ENCODE assay signal across 15 mouse cellular contexts in the genomic region with DNA sequence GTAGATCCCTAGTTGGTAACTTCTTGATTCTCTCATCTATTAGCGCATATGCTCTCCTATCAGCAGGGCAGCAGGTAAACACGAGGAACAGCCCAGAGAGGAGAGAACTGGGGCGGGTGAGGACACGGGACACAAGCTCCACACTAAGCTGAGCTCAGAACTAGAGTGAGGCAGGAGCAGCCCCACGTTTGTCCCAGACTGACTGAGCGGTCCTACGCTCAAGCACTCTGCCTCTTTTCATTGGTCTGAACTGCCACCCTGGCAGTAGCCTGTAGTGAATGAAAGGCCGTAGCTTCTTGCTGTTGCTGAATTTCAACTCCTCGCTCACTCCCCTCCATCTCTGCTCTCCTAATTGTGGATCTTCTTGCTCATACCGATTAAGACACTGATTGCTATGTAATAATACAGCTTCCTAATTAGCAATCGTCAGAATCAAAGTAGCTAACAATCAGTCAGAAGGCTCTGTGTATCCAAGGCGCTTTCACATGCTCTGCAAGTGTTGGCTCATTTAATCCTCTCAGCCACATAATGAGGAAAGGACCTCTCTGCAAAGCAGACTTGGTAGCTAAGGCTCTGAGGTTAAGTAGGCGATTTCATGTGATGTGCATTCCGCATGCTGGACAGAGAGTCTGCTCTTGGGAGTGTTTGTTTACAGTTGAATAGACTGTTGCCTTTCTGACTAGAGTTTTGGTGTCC.
DNase-seq lines count a peak whose midpoint lies in the region; ATAC-seq lines count a peak whose summit lies in the region.
"Had no signal": no experiment of that assay in that cellular context is flagged by ENCODE, and none has a peak within 500 bp of the region (broad histone marks: within the 10 kb centered on the region; RNA-seq: fewer than 3 reads in every experiment).

No protein-coding gene starts in this region.

- ATAC-seq in hindbrain, embryonic 13.5 days (ENCODE audit: low FRiP score): peak; percentile 73
- ATAC-seq in forebrain, embryonic 16.5 days: peak; percentile 81
- peak; percentile 71 for ATAC-seq in midbrain, embryonic 13.5 days
- ATAC-seq: liver, embryonic 12.5 days had no signal

- WGBS in hindbrain, embryonic 13.5 days: 71% methylated on average over 14 of the region's 14 CpGs
- WGBS in hindbrain, embryonic 10.5 days: 78% methylated on average over 14 of the region's 14 CpGs
- WGBS in forebrain, embryonic 16.5 days: 12% methylated on average over 14 of the region's 14 CpGs
- WGBS in midbrain, embryonic 13.5 days: 56% methylated on average over 14 of the region's 14 CpGs

- intact Hi-C loops in left cerebral cortex, postnatal 36 days (cut with DNase I): loop anchor here (5.0 kb wide), 1 partner anchor 85 kb away; the partner anchor contains the start of gene Gpr158

- H3K27ac ChIP-seq in hindbrain, embryonic 13.5 days: no peak overlapping the region; the same call in none of the 2 replicates
- H3K27ac ChIP-seq in hindbrain, embryonic 10.5 days: no peak overlapping the region
- H3K27ac ChIP-seq in forebrain, embryonic 16.5 days (ENCODE audit: low read length): no peak overlapping the region
- H3K27ac ChIP-seq in midbrain, embryonic 13.5 days: no peak overlapping the region
- H3K27ac ChIP-seq: embryonic facial prominence, embryonic 15.5 days; liver, embryonic 12.5 days had no signal

- H3K9me3 ChIP-seq in hindbrain, embryonic 13.5 days: no peaks in the 10 kb centered on the region
- H3K9me3 ChIP-seq in hindbrain, embryonic 10.5 days: no peaks in the 10 kb centered on the region
- no peaks in the 10 kb centered on the region for H3K9me3 ChIP-seq in forebrain, embryonic 16.5 days (ENCODE audit: control insufficient read depth, low read length)
- 0 out of 2 replicates have a peak, but pooled peaks cover 3% of the 10 kb centered on the region for H3K9me3 ChIP-seq in midbrain, embryonic 13.5 days
- H3K9me3 ChIP-seq: embryonic facial prominence, embryonic 15.5 days; liver, embryonic 12.5 days had no signal

- H3K27me3 ChIP-seq in hindbrain, embryonic 13.5 days: no peaks in the 10 kb centered on the region
- no peaks in the 10 kb centered on the region for H3K27me3 ChIP-seq in hindbrain, embryonic 10.5 days (ENCODE audit: insufficient read depth, poor library complexity, severe bottlenecking)
- no peaks in the 10 kb centered on the region for H3K27me3 ChIP-seq in forebrain, embryonic 16.5 days (replicated peaks; ENCODE audit: control insufficient read depth, insufficient read depth, low read length)
- no peaks in the 10 kb centered on the region for H3K27me3 ChIP-seq in midbrain, embryonic 13.5 days
- H3K27me3 ChIP-seq: embryonic facial prominence, embryonic 15.5 days; liver, embryonic 12.5 days had no signal

- H3K4me3 ChIP-seq in hindbrain, embryonic 13.5 days: no peak overlapping the region
- H3K4me3 ChIP-seq in hindbrain, embryonic 10.5 days: no peak overlapping the region
- H3K4me3 ChIP-seq in forebrain, embryonic 16.5 days (replicated peaks; ENCODE audit: low read length): no peak overlapping the region
- no peak overlapping the region for H3K4me3 ChIP-seq in midbrain, embryonic 13.5 days (replicated peaks)
- H3K4me3 ChIP-seq: embryonic facial prominence, embryonic 15.5 days; liver, embryonic 12.5 days had no signal

- peak overlapping the region; percentile 13; the same call in 1 of the 2 replicates for H3K9ac ChIP-seq in hindbrain, embryonic 13.5 days
- no peak overlapping the region for H3K9ac ChIP-seq in forebrain, embryonic 16.5 days (replicated peaks; ENCODE audit: low read depth, low read length)
- no peak overlapping the region for H3K9ac ChIP-seq in midbrain, embryonic 13.5 days (replicated peaks)
- H3K9ac ChIP-seq: embryonic facial prominence, embryonic 15.5 days; liver, embryonic 12.5 days had no signal

- H3K36me3 ChIP-seq in hindbrain, embryonic 13.5 days: no peaks in the 10 kb centered on the region
- no peaks in the 10 kb centered on the region for H3K36me3 ChIP-seq in hindbrain, embryonic 10.5 days
- no peaks in the 10 kb centered on the region for H3K36me3 ChIP-seq in forebrain, embryonic 16.5 days (ENCODE audit: control insufficient read depth, insufficient read depth)
- no peaks in the 10 kb centered on the region for H3K36me3 ChIP-seq in midbrain, embryonic 13.5 days
- H3K36me3 ChIP-seq: embryonic facial prominence, embryonic 15.5 days; liver, embryonic 12.5 days had no signal

- no peak for DNase-seq in hindbrain, embryonic 10.5 days (ENCODE audit: low spot score)
- peak; percentile 35 for DNase-seq in brain, adult 2 months (ENCODE audit: low read depth, low spot score)
- no peak for DNase-seq in thymus, postnatal 36 days
- no peak for DNase-seq in left cerebral cortex, postnatal 36 days (ENCODE audit: low spot score in 2 of 2)
- no peak for DNase-seq in thymus, postnatal 14 days
- DNase-seq: adrenal gland, postnatal 36 days; gastrocnemius, postnatal 25 days; heart, postnatal 14 days; thymus, adult 18-20 months had no signal

- H3K4me1 ChIP-seq in hindbrain, embryonic 13.5 days (replicated peaks): no peaks in the 10 kb centered on the region; the same call in none of the 2 replicates
- H3K4me1 ChIP-seq in hindbrain, embryonic 10.5 days (replicated peaks): no peaks in the 10 kb centered on the region
- H3K4me1 ChIP-seq in forebrain, embryonic 16.5 days (replicated peaks; ENCODE audit: control insufficient read depth, insufficient read depth, low read length): peaks cover 16% of the 10 kb centered on the region
- H3K4me1 ChIP-seq in midbrain, embryonic 13.5 days (replicated peaks): peaks cover 11% of the 10 kb centered on the region; the same call in 1 of the 2 replicates
- H3K4me1 ChIP-seq: embryonic facial prominence, embryonic 15.5 days; liver, embryonic 12.5 days had no signal

- no peak overlapping the region for H3K4me2 ChIP-seq in hindbrain, embryonic 13.5 days
- H3K4me2 ChIP-seq in forebrain, embryonic 16.5 days (ENCODE audit: low read length): 0 out of 2 replicates have a peak overlapping the region, but pooled peaks have one; percentile 5
- H3K4me2 ChIP-seq in midbrain, embryonic 13.5 days (replicated peaks): no peak overlapping the region
- H3K4me2 ChIP-seq: embryonic facial prominence, embryonic 15.5 days; heart, embryonic 11.5 days; liver, embryonic 12.5 days had no signal
